Mouse (Mus musculus): Measurements from ENCODE around the gene Rnf223.

Gene Rnf223

DNA sequence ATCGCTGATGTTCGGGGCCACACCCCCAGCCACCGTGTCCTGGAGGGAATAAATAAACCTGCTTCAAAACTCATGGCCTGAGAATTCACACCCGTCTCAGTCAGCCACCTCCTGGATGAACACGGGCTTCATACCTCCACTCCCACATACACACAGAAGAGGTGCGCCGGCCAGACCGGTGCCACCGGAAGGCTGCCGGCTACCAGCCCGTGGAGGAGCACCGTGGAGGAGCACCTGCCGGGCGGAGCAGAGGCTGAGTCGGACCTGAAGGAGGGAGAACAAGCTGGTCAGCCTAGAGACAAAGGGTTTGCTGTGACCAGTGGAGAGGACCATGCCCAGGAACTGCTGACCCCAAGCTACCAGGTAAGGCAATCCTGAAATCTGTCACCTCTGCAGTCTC is at the start of gene Rnf223:
TSS of gene Rnf223 (plus strand) at position 78 of the 400 bp plus-strand sequence.
- no peak for DNase-seq (ENCODE audit: low spot score)

GRCm38 (mm10) chr4:156082621-156083234 is 47.6 kb upstream of the Rnf223 start:
- DNase-seq (ENCODE audit: low spot score): no peak

DNA sequence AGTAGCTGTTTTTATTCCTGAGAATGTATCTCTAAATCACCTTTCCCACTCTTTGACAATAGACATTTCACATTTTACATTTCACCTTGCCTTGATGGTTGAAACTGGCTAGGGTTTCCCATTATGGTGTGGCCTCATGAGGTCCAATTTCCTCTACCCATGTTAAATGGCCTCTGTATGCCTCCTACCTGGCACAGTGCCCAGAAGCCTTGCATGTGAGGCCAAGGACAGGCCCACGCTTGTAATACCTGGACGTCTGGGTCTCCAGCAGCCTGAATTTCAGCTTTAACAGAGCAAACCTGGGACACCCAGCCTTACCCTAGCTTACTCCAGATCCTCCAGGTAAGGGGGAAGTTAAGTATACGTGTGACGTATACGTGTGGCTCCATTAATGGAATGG is 47.0 kb upstream of the Rnf223 start:
- peak; percentile 66 for DNase-seq (ENCODE audit: low spot score)

- DNase-seq (ENCODE audit: low spot score): peak; percentile 77
Measured at GRCm38 (mm10) chr4:156084096-156084879, 46.0 kb upstream of the Rnf223 start.

DNA sequence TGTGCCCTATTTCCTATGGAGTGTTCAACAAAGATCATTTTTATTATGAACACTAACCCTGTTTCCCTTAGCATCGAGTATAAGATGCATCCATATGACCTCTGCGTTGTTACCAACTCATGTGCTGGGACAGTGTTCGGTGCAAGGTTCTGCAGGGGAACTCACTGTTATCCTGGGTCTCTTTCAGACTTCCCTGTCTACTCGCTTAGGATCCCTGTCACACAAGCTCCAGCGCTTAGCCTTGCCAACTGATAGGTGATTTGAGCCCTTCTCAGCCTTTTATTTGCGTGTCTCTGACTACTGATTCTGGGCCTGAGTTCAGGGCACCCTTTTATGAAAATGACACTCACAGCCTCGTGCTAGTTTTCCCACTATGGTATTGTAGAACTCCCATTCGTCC is 45.1 kb upstream of the Rnf223 start:
- DNase-seq (ENCODE audit: low spot score): no peak

DNA sequence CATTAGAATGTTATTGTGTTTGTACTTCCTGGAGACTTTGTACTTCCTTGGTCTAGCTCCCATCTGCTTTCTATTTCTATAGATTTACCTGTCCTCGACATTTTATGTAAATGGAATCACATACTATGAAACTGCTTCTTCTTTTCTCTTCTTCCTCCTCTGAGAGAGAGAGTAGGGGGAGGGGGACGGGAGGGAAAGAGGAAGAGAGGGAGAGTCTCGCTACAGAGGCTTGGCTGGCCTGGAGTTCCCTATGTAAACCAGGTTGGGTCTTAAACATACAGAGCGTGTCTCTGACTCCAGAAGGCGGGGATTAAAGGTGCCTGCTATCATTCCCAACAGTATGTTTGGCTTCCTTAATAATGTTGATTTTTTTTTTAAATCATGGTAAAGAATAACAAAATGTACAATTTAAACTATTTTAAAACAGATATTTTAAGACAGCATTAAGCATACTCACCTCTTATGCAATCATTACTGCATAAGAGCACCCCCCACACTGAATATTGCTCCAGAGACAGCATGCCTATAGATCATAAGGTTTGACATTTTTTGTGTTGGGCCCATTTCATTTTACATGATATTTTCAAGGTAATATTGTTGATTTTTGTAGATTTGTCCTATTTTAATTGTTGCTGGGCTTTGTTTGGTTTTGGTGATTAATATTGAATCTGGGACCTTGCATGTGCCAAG is 42.8 kb upstream of the Rnf223 start:
- no peak for DNase-seq (ENCODE audit: low spot score)

DNA sequence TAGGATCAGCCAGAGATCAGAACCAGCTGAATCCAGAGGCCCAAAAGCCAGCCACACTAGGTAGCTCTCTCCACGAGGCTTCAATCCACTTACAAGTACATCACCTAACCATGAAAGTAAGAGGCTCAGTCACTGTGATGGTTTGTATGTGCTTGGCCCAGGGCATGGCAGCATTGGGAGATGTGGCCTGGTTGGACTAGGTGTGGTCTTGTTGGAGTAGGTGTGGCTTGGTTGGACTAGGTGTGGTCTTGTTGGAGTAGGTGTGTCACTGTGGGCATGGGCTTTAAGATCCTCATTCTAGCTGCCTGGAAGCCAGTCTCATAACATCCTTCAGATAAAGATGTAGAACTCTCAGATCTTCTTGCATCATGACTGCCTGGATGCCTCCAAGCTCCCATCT is 39.1 kb upstream of the Rnf223 start:
- DNase-seq (ENCODE audit: low spot score): no peak

DNA sequence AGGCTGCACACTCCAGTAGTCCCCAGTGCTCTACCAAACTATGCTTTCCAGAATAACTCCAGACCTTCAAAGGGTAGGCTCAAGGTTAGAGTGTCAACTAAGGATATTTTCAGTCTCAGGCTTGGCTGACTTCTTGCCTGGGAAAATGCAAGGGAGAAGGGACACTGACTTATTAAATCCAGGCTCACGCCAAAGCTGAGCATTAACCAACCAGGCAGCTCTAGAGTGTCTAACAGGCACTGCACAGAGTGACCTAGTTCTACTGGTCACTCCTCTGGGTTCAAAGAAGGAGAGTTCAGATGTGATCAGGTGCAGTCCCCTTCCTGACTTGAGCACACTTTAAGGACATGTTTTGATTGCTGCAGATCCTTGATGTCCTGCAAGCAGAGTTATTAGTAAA is 37.5 kb upstream of the Rnf223 start:
- no peak for DNase-seq (ENCODE audit: low spot score)

DNA sequence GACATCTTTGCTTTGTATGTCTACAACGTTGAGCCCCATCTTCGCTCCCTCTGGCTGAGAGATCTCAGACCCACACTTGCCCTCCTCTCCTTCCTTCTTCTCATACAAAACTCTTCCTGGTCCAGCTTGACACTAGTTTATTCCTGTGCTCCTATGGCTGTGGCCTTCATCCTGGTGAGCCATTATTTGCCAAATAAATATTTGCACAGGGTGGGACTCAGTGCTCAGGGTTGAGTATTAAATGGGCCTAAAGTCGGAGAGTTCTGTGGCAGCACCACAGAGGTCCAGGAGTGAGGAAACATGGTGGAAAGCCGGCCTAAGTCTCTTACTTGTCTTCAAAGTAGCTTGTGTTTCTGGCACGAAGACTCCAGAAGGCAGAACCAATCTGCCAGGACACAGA is 36.6 kb upstream of the Rnf223 start:
- no peak for DNase-seq (ENCODE audit: low spot score)

GRCm38 (mm10) chr4:156096191-156096590 is 34.1 kb upstream of the Rnf223 start:
- no peak for DNase-seq (ENCODE audit: low spot score)

DNA sequence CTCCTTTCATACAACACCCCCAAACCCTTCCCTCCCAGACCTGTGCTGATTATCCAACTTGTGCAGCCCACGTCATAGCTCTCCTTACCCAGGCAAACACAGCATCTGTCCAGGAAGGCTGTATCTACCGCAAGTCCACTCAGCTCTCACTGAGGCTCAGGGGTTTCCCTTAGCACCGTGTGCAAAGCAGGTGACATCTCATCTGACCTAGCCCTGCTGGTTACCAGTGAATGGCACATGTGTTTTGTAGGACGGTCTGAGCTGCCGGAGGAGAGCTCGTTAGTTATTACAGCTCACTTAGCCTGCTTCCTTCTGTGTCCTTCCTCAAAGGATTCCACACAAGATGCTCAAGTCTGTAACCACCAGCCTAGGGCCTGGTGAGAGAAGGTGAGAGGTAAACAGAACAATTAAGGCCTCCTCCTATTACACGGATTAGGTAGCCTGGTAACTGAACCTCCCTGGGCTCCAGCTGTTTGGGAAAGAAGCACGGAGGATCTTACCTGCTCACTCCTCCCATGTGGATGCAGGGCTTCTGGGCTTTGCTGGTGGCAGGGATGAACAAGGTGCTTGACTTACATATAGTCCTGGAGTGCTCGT is 32.4 kb upstream of the Rnf223 start:
- DNase-seq (ENCODE audit: low spot score): no peak

GRCm38 (mm10) chr4:156099427-156099826 is 30.9 kb upstream of the Rnf223 start:
- no peak for DNase-seq (ENCODE audit: low spot score)

DNA sequence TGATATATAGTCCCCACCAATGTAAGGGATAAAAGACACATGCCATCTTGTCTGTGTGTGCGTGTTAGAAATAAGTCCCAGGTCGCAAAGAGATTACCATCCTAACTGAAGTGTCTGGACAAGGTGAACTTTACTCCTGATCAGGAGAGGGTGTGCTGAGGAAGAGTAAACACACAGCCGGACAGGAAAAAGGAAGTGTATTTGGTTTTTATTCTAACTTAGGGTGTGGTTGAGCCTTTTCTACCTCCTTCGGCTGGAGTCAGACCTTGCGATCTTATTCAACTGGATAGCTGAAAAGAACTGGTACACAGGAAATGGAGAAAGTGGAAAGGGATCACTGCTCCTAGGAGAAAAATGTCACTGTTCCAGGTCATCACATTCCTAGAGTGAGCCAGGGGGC is 29.8 kb upstream of the Rnf223 start:
- DNase-seq (ENCODE audit: low spot score): no peak

DNA sequence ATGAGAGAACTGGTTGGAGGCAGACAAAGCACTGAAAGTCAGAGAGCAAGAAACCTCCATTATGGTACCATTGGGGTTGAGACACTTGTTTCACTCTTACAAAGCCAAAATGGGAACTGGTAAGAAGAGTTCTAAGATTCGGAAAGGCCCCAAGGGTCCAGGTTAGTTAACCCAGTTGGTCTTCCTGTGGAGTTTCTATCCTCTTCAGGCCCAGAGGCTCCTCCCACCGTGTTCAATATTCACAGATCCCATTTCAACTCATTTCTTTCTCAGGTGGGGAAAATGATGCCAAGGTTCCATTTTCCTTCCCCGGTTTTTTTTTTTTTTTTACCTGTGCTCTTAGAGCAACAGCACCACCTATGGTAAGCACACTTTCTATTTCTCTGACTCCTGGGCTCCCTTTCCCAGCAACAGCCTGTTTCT is 28.8 kb upstream of the Rnf223 start:
- DNase-seq (ENCODE audit: low spot score): no peak

GRCm38 (mm10) chr4:156103342-156103741 is 27.0 kb upstream of the Rnf223 start:
- no peak for DNase-seq (ENCODE audit: low spot score)

DNA sequence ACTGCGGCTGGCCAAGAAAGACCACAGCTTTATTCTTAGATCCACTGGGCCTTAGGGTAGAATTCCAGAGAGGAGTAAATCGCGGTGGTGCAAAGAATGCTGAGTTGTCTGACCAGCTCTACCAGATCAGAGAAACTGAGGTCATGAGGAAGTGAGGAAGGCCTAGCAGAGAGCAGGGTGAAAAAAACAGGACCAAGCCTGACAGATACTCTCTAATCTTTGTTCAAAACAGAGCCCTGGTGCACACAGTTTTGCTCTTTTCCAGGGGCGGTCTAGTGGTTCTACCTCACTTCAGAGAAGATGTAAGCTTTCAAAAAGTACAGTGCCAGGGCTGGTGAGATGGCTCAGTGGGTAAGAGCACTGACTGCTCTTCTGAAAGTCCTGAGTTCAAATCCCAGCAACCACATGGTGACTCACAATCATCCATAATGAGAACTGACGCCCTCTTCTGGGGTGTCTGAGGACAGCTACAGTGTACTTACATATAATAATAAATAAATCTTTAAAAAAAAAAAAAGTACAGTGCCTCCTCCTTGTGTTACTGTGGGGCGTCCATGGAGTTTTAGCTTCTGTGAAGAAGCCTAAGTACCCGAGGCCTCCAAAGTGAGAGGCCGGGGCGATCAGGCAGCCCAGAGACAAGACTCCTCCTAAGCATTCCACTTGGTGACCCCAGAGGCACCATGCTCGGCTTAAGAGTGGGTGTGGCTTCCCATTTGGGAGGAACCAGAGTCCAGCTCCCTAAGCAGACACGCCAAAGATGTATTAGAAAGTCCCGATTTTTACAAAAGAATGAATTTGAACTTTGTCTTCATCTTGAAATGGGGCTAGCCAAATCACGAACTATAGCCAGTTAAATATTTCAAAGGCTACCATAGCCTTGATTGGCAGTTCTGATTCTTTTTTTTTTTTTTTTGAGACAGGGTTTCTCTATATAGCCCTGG is 21.4 kb upstream of the Rnf223 start:
- peak; percentile 58 for DNase-seq (ENCODE audit: low spot score)

DNA sequence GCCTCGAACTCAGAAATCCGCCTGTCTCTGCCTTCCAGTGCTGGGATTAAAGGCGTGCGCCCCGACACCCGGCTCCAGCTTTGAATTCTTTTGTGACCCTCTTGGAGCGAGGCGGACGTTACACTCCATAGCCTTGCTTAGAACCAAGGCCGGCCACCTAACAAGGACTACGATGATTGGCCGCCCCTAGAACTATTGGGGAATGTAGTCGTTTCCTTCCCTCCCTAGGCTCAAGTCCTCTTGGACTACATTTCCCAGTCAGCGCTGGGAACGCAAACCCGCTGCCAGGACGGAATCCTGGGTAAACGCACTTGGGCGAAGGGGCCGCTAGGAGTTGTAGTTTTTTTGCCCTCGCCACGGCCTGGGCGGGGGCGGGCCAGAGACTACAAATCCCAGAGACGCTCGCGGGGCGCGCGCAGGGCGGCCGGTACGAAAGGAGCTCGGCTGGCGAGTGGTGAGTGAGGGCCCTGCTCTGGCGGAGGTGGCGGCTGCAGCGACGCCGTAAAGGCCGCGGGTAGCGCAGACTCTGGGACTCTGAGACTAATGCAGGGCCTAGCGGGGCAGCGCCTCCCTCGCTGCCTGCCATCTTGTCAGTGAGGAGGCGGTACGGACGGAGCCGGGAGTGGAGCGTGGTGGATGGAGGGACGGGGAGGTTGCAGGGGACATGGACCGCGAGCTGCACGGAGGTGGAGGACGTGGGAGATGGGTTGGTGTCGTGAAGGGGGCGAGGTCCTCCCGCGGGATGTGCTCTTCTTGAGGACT is 20.6 kb upstream of the Rnf223 start, which contains the start of gene 9430015G10Rik:
TSS of gene 9430015G10Rik (plus strand) at position 413 of the 762 bp plus-strand sequence.
- peak; percentile 98 for DNase-seq (ENCODE audit: low spot score)

DNA sequence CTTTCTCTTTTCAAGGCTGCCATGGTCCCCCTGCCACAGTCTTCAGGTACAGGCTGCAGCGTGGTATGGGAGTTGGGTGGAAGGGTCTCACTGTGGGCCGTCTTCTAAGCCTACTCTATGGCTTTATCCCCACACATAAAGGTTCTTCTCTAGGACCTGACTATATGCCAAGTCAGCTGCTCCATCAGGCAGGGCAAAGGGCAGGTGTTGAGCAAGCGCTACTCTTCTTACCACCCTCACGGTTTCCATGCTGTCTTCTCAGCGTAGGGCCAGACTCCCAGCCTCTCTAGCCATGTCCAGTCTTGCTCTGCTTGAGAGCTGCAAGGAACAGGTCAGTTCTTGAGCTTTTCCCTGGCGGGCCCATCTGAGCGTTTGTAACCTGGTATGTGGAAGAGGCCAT is 6.2 kb upstream of the Rnf223 start:
- no peak for DNase-seq (ENCODE audit: low spot score)

GRCm38 (mm10) chr4:156125393-156125792 is 4.9 kb upstream of the Rnf223 start:
- DNase-seq (ENCODE audit: low spot score): no peak

- no peak for DNase-seq (ENCODE audit: low spot score)
Measured at GRCm38 (mm10) chr4:156126841-156127240, 3.5 kb upstream of the Rnf223 start.

- no peak for DNase-seq (ENCODE audit: low spot score)
Measured at GRCm38 (mm10) chr4:156128746-156129145, 1.6 kb upstream of the Rnf223 start.
